Mouse (Mus musculus) cerebral cortex, adult 2 months (tissue): ENCODE measurements around the gene Cd3eap.

Experiments used
- WGBS: fragments of 180-500 bp; shearing (Covaris S2); methylation state at CpG from one replicate; pipeline ENCODE4 v1.1.7; 2018; 5-methylcytosine and 5-hydroxymethylcytosine counted together

Gene Cd3eap

DNA sequence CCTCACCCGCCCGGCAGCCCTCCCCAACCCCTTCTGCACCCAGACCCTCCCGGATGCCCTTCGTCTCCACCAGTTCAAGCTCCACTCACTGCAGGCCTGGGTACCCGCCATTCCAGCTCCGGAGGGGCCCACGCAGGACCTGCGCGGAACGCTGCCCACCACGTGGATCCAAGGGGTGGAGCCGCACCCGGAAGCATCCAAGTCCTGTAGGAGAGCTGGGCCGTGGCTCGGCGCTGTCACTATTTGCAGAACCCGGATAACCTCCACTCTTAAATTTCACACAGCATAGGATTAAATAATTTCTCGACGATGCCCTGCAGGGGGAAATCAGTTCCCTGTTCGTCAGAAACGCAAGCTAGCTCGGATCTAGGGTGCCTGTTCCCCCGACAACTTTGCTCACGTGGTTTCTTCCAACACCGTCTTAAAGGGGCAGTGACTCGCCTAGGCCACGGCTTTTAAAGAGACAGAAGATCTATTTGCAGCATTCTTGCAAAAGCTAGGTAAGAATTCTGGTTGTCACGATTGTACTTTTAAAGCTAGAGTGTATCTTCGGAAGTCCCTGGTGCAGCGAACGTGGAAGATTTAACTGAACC, at the start of gene Cd3eap, which contains the start of gene Ppp1r13l:
TSS of gene Cd3eap (minus strand) at position 185 of the 593 bp plus-strand sequence.
TSS of gene Ppp1r13l (plus strand) at position 451 of the 593 bp plus-strand sequence.
- WGBS = under 1% methylated on average over 31 of the region's 31 CpGs

DNA sequence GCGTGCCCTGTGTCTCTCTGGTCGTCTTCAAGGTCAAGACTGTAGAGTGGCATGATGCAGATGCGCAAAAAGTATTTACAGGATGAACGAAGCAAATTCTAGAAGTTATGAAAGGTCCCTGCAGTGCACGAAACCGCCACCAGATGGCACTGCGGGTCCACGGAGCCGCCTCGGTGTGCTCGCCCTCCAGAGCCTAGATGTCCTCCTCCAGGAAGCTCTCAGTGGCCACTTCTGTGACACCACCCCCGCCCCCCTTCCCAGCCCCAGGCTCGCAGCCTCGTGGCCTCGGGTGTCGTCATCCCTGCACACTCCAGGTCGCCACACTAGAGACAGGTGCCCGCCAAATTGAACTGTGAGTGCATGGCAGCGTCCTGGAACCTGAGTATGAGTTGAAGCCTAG, 46.1 kb upstream of the Cd3eap start:
- 4% methylated on average over 19 of the region's 19 CpGs for WGBS

DNA sequence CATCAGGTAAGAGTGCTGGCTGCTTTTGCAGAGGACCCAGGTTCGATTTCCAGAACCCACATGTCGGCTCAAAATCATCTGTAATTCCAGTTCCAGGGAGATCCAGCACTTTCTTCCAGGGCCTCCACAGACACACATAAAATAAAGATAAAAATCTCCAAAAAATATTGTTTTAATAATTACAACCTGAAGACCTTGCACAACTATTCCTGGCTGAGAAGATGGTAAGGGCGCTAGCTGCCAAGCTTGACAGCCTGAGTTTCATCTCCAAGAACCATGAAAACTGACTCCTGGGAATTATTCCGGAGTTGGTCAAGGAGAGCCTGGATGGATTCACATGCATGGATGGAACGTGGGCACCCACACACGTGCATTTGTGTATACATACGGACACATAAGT, 45.2 kb upstream of the Cd3eap start, which contains the start of gene Ckm:
TSS of gene Ckm (plus strand) at position 301 of the 400 bp plus-strand sequence.
- 57% methylated on average over 7 of the region's 7 CpGs for WGBS

DNA sequence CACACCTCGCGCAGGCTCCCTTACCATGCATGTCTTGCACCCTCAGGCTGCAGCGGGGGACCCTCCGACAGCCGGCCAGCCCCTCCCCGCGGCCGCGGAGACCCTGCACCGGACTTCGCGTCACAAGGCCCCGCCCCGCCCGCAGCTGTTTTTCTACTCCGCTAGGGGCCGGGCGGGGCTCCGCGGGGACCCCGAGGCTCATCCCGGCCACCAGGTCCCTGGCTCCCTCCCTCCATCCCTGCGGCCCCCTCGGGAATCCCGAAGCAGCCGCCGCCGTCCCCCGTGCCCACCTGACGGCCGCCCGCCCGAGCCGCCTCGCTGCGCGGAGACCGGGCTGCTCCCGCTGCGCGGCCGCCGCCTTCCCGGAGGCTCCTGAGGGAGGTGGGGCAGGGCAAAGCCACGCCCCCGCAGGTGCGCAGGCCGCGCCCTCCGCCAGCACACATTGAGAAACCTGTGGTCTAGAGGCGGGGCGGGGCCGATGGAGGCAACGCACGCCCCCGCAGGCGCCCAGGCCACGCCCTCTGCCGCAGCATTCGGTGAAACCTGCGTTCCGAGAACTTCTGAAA, 44.5 kb upstream of the Cd3eap start, which contains the start of gene Klc3:
TSS of gene Klc3 (minus strand) at position 374 of the 566 bp plus-strand sequence.
- WGBS = 1% methylated on average over 62 of the region's 62 CpGs

DNA sequence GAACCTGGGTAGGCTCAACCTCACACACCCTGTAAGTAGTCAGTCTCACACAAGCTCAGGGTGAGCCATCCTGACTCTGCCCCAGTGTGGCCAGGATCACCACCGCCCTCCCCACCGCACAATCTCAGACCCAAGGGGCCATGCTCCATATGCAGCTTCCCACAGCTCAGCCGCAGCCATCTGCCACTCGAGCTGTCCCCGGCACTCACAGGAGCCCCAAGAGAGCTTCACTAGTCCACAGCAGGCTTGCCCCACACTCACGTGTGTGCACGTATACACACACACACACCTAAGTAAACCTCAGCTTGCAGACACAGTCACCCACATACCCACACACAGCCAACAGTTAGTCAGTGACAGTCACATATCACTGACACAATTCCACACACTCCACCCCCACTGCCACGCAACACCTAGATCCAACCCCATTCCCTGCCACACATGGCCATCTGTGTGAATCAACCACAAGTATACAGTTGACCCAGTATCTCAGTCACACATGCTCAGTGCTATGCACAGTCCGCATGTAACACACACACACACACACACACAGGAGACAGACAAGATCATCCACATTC, 43.3 kb upstream of the Cd3eap start:
- WGBS = 66% methylated on average over 9 of the region's 9 CpGs

DNA sequence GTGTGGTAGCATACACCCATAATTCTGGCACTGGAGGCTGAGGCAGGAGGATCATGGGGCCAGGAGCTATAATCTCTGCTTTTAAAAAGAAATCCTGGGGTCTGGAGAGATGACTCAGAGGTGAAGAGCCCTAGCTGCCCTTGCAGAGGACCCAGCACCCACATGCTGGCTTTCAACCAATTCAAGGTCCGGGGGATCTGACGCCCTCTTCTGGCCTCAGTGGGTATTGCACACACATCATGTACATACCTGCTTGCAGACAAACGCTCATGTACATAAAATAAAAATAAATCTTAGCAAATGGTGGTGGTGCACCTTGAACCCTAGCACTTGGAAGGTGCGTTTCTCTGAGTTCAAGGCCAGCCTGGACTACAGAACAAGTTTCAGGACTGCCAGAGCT, 41.7 kb upstream of the Cd3eap start:
- WGBS = 84% methylated on average over 4 of the region's 4 CpGs

DNA sequence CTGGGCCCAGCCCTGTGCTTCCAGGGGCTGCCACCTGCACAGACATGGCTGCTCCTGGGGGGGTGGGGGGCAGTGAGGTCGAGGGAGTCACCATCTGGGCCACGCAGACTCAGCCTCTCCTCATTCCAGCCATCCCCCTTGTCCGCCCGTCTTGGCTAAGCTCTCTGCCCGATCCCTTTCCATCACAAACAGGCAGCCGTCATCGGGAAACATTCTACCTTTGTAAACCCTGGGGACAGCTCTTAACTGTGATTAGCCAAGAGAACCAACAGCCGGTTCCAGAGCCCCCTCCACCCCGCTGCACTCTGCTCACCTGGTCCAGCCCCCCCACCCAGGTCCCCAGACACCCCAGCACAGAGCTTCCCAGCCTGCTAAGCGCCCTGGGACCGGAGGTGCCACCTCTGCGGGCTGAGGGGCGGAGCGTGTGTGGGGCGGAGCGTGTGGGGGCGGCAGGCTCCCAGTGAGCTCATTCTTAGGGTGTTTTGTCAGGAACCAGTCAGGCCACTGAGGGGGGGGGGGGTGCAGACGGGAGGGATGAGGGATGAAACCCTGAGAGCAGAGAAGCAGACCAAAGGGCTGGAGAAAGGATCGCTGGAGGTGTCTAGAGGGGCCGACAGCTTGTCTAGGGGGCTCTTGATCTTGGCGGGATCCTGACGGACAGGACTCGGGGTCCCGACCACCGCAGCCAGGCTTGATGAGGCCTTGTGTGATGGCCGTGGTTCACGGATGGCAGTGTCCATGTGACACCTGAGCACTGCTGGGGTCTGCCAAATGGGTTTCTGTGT, 40.4 kb upstream of the Cd3eap start:
- WGBS = 16% methylated on average over 27 of the region's 27 CpGs

DNA sequence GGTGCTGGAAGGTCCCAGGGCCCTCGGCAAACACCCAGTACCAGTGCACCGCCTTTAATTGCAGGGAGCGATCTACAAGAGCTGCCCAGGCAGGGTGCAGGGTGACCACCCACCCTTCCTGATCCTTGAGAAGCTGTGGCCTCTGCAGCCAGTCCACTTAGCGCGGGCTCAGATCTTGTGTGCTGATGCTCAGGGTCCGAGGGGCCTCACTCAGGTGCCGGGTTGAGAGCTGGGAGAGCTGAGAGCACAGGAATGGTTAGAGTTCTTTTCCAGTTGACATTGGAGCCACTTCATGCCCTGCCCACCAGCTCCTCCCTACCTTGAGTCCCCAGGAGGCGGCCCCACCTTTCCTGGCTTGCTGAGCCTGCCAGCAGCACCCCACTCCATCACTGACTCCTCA, 35.2 kb upstream of the Cd3eap start:
- 94% methylated on average over 8 of the region's 8 CpGs for WGBS

DNA sequence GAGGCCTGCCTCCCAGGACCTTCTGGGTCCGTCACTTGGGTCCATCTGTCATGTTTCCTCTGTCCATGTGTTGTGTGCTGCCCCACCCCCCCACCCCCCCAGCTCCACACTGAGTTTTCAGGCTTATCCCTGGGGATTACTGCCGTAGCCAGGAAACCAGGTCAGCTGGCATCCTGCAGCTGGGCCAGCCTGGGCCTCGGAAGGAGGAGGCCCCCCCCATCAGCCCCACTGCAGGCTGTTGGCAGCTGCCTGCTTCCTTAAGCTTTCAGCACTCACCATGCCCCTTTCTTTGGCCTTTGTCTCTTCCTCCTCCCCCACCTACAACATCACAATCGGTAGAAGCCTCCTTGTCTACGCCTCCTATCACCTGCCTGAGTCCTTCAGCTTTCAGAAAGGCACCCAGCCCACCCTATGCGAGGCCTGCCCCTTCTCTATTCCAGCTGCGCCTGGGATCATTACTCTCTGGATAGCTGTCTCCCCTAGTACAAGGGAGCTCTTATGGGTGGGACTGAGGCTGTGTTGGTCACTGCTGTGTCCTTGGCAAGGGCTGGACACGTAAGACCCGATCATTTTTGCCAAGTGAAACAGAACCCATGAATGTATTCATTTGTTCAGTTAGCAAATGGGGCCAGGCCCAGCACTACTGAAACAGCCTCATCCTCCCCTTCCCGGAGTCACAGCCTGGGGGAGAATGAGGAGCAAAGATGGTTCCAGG, 29.6 kb upstream of the Cd3eap start:
- 50% methylated on average over 10 of the region's 10 CpGs for WGBS

DNA sequence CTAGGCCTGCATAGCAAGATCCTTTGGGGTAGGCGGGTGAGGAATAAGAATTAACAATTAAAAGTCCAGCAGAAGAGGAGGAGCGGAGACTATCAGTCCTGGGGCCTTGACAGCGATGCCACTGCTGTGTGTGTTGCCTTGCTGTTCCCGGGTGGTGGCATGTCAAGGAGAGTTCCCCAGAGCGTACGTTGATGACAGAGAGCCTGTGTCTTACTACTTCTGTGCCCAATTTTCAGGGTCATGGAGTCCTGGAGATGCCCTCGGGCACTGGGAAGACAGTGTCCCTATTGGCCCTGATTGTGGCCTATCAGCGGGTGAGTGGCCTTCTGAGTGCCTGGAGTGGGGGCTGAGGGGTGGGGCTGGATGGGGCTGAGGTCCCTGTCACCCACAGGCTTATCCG, 24.4 kb upstream of the Cd3eap start:
- WGBS = 87% methylated on average over 9 of the region's 9 CpGs

DNA sequence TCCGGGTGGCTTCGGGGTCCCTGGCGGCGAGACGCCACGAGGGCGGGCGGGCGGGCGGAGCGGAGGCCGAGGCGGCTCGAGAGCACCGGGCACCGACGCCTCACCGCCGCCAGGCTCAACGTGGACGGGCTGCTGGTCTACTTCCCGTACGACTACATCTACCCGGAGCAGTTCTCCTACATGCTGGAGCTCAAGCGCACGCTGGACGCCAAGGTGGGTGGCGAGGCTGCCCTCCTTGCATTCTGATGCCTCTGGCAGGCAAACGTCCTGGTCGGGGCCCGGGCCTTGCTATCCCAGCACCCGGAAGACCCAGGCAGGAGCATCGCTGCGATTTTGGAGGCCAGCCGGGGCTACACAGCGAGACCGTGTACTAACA, 22.9 kb upstream of the Cd3eap start:
- WGBS = under 1% methylated on average over 37 of the region's 37 CpGs

DNA sequence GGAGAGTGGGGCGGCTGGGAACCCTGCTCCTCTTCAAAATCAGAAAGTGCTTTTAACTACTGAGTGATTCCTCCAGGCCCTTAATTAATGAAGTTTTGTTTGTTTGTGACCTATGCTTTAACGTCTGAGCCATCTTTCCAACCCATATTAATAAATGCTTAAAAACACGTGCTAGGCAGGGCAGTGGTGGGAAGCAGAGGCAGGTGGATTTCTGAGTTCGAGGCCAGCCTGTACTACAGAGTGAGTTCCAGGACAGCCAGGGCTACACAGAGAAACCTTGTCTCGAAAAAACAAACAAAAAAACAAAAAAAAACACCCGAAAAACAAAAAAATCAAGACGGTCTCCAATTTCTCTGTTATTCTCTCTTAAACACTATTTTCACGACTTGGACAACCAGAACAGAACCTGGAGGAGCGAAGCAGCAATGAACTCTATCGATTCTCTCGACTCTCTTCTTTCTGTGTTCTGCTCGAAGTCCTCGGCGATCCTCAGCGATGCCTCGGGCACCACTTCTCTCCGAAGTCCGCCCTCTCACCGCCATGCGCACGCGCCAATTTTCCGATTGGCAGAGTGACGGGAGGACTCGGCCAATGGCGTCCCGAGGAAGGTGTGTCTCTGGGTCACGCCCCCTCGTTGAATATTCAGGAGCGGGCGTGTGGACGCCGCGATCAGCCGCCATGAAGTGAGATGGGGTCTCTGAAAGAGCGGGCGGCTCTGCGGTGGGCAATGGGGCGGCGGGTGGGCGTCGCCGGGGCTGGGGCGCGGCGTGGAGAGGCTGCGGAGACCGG, 22.3 kb upstream of the Cd3eap start, which contains the start of gene Ercc2:
TSS of gene Ercc2 (plus strand) at position 634 of the 789 bp plus-strand sequence.
- WGBS = 5% methylated on average over 46 of the region's 48 CpGs

DNA sequence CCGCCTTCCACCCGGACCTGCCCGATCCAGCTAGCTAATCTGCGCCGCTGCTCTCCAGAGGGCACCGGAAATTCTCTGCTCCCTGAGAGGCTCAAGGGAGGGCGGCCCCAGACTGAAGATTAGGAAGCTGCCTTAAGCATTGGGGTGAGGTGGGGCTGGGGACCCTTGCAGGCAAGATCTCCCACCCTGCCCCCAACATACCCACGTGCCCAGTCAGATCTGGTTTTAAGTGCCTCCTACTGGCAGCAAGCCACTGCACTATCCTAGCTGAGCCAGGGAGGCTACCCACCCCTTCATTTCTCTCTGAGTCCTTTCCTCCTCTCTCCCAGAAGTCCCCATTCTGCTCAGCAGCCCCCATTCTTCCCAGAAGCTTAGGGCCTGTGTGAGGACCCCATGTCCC, 18.8 kb upstream of the Cd3eap start:
- WGBS = 82% methylated on average over 8 of the region's 8 CpGs

DNA sequence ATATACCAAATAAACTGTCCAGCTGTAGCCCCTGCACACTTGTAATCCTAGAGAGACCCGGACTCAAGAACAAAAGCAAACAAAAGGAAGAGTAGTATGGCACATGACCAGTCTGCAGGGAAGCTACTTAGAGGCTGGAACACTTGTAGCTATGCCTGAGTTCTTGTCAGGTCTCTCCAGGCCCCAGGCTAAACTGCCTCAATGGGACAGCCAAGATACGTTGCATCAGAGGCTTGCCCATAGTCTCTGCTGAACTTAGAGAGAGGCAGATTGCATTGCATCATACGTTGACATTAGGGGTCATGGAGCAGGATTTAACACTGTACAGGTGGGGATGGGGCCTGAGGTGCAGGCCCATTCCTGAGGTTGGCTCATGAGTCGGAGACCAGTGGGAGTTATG, 16.7 kb upstream of the Cd3eap start:
- WGBS = 88% methylated on average over 4 of the region's 4 CpGs

DNA sequence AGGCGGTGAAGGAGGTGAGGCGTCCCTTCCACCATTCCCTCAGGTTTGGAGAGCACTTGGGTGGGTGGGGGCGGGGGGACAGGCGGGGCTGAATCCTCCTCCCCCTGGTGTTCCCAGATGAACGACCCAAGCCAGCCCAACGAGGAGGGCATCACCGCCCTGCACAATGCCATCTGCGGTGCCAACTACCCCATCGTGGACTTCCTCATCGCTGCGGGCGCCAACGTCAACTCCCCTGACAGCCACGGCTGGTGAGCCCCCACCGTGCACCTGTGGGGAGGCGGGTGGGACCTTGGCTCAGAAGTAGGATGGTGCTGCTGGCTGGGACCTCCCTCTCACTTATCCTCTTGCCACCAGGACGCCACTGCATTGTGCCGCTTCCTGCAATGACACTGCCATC, 16.1 kb upstream of the Cd3eap start:
- 83% methylated on average over 18 of the region's 18 CpGs for WGBS

DNA sequence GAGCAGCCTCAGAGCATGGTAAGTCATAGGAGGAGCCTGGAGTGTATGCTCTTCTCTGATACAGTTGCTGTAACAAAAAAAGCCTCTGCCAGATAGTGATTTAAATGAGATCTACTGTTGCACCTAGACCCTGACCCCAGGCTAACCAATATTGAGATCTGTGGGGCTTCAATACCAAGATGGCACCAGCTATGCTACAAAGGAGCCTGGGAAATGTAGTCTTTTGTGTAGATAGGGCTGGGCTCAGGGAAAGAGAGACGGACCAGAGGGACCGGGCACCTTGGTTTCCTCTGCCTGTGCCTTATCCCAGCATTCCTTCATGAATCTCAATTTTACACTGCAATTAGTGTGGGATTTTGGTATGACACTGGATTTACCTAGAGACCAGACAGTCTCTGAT, 14.1 kb upstream of the Cd3eap start:
- WGBS = 88% methylated on average over 2 of the region's 2 CpGs

DNA sequence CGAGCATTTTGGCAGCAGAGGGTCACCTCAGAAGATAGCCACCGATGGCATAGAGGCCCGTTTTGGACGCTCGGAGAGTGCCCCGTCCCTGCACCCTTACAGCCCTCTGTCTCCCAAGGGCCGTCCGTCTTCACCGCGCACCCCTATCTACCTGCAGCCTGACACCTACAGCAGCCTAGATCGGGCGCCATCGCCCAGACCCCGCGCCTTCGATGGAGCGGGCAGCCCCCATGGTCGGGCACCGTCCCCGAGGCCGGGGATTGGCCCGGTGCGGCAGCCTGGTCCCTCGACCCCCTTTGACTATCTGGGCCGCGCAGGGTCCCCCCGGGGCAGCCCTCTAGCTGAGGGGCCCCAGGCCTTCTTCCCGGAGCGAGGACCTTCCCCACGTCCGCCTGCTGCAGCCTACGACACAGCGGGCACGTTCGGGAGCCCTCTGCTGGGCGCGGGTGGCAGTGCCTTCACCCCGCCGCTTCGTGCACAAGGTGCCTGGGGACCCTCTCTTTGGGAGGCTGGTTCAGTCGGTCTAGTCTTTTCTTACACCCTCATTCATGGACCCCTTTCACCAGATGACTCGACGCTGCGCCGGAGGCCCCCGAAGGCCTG, 10.6 kb upstream of the Cd3eap start:
- WGBS = 10% methylated on average over 46 of the region's 46 CpGs

DNA sequence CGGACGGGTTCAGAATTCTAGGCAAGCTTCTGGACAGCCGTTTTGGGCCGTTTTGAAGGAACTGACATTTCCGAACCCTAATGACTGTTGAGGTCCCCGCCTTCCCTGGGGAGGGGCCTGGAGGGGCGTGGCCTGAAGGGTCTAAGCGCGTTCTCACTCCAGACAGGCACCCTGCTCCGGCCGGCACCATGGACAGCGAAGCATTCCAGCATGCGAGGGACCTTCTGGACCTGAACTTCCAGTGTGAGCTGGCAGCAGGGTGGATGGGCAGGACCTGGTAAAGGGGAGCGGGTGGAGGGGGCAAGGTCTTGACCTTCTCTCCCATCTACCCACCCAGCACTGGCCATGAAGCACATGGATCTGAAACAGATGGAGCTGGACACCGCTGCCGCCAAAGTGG, 9.1 kb upstream of the Cd3eap start:
- WGBS = 51% methylated on average over 16 of the region's 16 CpGs

DNA sequence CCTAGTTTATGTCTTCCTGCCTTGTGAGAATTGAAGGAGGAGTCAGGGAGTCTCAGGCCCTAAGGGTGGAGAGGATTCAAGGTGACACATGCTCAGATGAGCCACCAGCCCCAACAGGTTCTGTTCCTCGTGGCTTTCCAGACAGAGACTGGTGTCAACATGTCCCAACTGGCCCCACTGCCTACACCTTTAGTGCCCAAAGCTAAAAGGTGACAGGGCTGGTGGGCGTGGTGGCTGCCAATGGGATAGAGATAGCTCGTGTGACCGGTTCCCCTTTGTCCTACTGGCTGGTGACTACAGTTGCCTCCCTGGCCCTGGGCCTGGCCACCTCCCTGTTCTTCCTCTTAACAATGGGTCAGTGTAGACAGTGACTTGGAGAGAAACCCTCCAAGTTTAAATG, 6.1 kb upstream of the Cd3eap start:
- WGBS = 76% methylated on average over 4 of the region's 4 CpGs

DNA sequence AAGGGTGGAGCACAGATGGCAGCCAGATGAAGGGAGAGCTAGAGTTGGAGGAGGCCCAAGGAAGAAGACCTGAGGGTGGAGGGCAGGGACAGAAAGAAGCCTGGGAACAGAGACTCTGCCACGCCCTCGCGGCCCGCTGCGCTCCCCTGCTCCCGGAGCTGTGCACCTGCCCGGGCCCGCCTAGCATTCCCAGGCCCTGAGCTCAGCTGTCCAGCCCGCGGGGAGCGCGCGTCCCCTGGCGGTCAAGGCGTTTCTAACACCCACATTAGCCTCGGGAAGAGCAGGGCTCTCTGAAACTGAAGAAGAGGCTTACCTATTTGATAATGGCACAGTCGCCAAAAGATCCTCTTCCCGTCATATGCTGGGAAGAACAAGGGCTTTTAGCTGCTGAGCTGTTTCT, 4.6 kb upstream of the Cd3eap start:
- 23% methylated on average over 18 of the region's 18 CpGs for WGBS

DNA sequence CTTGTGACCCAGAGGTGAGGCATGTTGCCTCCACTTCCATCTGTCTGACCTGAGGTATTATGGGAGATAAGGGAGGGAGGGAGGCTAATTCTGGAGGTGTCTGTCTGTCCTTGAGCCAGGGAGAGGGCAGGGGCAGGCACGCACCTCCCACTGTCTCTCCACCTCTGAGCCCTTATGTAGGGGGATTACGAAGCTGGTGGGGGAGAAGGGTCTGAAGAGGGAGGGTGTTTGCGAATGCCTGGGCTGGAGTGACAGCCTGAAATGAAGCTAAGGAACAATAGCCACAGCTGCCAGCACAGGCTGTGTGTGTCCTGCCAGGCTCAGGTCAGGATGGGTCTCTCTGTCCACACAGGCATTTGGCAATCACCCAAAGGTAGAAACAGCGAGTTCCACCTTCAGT, 3.0 kb upstream of the Cd3eap start:
- WGBS = 64% methylated on average over 4 of the region's 4 CpGs
